Mouse (Mus musculus): ENCODE measurements around the gene Mrtfa. TPM values are rescaled to one million over a fixed set of nuclear protein-coding genes. Genes with fewer than 3 reads are reported as not detected.

Mrtfa gene
- total and polyA plus RNA-seq, 2 experiments from 2014 or later: 22.6 to 32.1 TPM

DNA sequence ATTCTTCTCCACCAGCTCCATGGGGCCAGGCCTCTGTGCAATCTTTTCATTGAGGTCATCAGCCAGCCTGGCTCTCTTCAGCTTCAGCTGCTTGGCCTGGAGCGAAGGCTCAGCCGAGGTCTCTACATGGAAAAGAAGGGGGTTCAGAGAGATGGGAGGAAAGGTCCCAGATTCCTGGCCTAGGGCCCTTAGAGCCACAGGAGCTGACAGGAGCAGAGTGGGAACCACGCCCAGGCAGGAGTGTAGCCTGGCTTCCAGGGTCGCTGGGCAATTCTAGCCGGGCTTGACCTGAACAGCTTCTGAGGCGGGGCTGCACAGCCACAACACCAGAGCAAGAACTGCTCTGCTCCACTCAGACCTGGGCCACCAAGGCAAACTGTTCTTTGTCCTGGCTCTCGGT, 168.1 kb downstream of the Mrtfa start:
- no peak for TF ChIP-seq CTCF (IDR thresholded peaks at IDR 0.05; ENCODE audit: low read depth)
- Histone ChIP-seq H3K4me1 (ENCODE audit: insufficient read depth, low read length) (no peaks in the 10 kb centered on the region), H3K4me3 (ENCODE audit: low read length) (no peak overlapping the region), H3K4me2 (ENCODE audit: low read depth, low read length) (no peak overlapping the region), H3K27ac (no peak overlapping the region), H3K9ac (replicated peaks; ENCODE audit: low read length) (no peak overlapping the region), H3K36me3 (ENCODE audit: insufficient read depth, low read length) (peaks cover 29% of the 10 kb centered on the region), H3K27me3 (ENCODE audit: insufficient read depth, low read length) (no peaks in the 10 kb centered on the region), H3K9me3 (ENCODE audit: low read length) (no peaks in the 10 kb centered on the region)
- ATAC-seq: no peak
- WGBS: 93% methylated on average over 7 of the region's 7 CpGs
- no peak for DNase-seq (ENCODE audit: low spot score)

DNA sequence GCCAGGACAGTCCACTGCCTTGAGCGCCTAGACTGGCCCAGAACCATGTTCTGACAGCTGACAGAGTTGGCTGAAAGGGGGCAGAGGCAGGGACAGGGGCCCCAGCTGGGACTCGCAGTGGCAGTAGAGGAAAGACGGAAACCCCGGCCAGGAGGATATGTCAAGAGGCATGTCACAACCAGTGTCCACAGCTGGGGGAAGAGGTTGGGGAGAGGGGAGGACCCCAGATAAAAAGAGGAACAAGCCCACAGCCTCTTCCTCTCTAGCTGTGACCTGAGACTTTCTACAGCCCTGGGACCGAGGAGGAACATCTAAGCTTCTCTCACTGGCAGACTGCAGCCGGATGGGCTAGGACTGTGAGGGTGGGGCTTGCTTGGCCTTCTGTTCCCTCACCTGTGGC, 169.2 kb downstream of the Mrtfa start:
- 86% methylated on average over 6 of the region's 6 CpGs for WGBS
- Histone ChIP-seq H3K36me3 (ENCODE audit: insufficient read depth, low read length) (peaks cover 36% of the 10 kb centered on the region), H3K9me3 (ENCODE audit: low read length) (no peaks in the 10 kb centered on the region), H3K4me2 (ENCODE audit: low read depth, low read length) (no peak overlapping the region), H3K27ac (no peak overlapping the region), H3K9ac (replicated peaks; ENCODE audit: low read length) (no peak overlapping the region), H3K4me3 (ENCODE audit: low read length) (no peak overlapping the region), H3K27me3 (ENCODE audit: insufficient read depth, low read length) (no peaks in the 10 kb centered on the region), H3K4me1 (ENCODE audit: insufficient read depth, low read length) (no peaks in the 10 kb centered on the region)
- no peak for ATAC-seq
- no peak for DNase-seq (ENCODE audit: low spot score)
- no peak for TF ChIP-seq CTCF (IDR thresholded peaks at IDR 0.05; ENCODE audit: low read depth)

DNA sequence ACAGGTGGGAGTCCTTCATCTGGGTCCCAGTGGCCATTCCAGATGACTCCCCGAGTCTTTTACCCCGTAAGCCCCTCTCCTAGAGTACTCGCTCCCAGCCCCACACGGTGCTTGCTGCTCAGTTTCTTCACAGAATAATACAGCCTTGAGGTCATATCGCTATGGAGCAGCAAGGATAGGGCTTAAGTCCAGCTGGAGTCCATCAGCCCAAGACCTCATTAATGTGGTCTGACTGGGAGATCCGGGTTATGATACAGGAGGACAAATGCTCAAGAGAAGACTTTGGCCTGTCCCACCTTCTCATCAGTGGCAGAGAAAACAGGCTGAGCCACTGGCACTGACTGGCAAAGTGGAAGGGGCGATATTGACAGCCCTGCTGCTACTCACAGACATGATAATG, 173.2 kb downstream of the Mrtfa start:
- Histone ChIP-seq H3K9ac (replicated peaks; ENCODE audit: low read length) (no peak overlapping the region), H3K27me3 (ENCODE audit: insufficient read depth, low read length) (no peaks in the 10 kb centered on the region), H3K4me2 (ENCODE audit: low read depth, low read length) (no peak overlapping the region), H3K36me3 (ENCODE audit: insufficient read depth, low read length) (peaks cover 61% of the 10 kb centered on the region), H3K9me3 (ENCODE audit: low read length) (no peaks in the 10 kb centered on the region), H3K27ac (no peak overlapping the region), H3K4me1 (ENCODE audit: insufficient read depth, low read length) (no peaks in the 10 kb centered on the region), H3K4me3 (ENCODE audit: low read length) (no peak overlapping the region)
- DNase-seq (ENCODE audit: low spot score) (no peak), ATAC-seq (no peak)
- WGBS: 89% methylated on average over 7 of the region's 7 CpGs
- no peak for TF ChIP-seq CTCF (IDR thresholded peaks at IDR 0.05; ENCODE audit: low read depth)

DNA sequence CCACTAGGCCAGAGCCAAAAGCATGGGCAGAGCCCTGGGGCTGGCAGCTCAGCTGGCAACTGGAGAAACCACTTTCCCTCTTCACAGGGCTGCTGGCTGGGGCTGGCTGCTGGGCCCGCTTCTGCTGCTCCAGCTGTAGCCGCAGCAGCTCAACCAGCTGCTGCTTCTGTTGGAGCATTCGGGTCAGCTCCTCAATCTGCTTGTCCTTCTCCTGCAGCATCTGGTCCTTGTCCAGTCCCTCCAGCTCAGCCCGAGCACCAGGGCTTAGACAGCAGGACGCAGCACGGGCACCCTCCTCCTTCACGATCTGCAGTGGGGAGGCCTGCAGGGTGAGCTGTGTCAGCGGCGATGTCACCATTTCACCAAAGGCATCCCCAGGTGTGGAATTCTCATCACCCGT, 174.1 kb downstream of the Mrtfa start:
- ATAC-seq (no peak), DNase-seq (ENCODE audit: low spot score) (no peak)
- Histone ChIP-seq H3K27ac (no peak overlapping the region), H3K4me3 (ENCODE audit: low read length) (no peak overlapping the region), H3K9me3 (ENCODE audit: low read length) (no peaks in the 10 kb centered on the region), H3K4me2 (ENCODE audit: low read depth, low read length) (no peak overlapping the region), H3K9ac (replicated peaks; ENCODE audit: low read length) (no peak overlapping the region), H3K27me3 (ENCODE audit: insufficient read depth, low read length) (no peaks in the 10 kb centered on the region), H3K4me1 (ENCODE audit: insufficient read depth, low read length) (no peaks in the 10 kb centered on the region), H3K36me3 (ENCODE audit: insufficient read depth, low read length) (peaks cover 61% of the 10 kb centered on the region)
- TF ChIP-seq CTCF (IDR thresholded peaks at IDR 0.05; ENCODE audit: low read depth): no peak
- 87% methylated on average over 10 of the region's 10 CpGs for WGBS

DNA sequence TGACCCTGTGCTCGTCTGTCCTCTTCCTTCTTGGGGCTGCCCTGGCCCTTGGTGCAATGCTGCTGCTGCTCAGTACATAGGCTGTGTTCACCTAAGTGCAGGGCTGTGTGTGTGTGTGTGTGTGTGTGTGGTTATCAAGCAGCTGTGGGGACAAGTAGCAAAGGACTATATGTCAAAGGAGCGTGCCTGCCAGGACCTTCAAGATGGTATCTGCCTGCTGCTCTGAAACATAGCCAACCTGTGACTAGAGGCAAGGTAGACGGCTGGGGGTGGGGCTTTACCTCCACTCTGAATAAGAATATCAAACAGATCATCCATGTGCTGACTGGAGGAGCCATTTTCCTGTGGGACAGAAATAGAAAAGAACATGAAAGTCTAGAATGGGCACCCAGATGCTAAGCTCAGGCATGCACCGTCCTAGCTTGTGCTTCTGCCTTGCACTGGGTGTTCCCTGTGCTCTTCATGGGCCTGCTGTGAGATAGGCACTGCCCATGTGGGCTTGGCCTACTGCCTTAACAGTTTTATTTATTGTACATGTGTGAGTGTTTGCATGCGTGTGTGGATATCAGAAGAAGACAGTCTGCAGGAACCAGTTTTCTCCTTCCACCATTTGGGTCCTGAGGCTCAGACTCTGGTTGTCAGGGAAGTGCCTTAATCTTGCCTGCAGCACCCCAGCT, 175.4 kb downstream of the Mrtfa start:
- ATAC-seq (no peak), DNase-seq (ENCODE audit: low spot score) (no peak)
- TF ChIP-seq CTCF (IDR thresholded peaks at IDR 0.05; ENCODE audit: low read depth): no peak
- no peaks in the 10 kb centered on the region for H3K27me3 ChIP-seq (ENCODE audit: insufficient read depth, low read length)
- no peak overlapping the region for H3K9ac ChIP-seq (replicated peaks; ENCODE audit: low read length)
- H3K27ac ChIP-seq: no peak overlapping the region
- H3K36me3 ChIP-seq (ENCODE audit: insufficient read depth, low read length): peaks cover 66% of the 10 kb centered on the region
- H3K4me1 ChIP-seq (ENCODE audit: insufficient read depth, low read length): no peaks in the 10 kb centered on the region
- WGBS: 86% methylated on average over 5 of the region's 5 CpGs
- H3K4me2 ChIP-seq (ENCODE audit: low read depth, low read length): no peak overlapping the region
- no peaks in the 10 kb centered on the region for H3K9me3 ChIP-seq (ENCODE audit: low read length)
- H3K4me3 ChIP-seq (ENCODE audit: low read length): no peak overlapping the region

DNA sequence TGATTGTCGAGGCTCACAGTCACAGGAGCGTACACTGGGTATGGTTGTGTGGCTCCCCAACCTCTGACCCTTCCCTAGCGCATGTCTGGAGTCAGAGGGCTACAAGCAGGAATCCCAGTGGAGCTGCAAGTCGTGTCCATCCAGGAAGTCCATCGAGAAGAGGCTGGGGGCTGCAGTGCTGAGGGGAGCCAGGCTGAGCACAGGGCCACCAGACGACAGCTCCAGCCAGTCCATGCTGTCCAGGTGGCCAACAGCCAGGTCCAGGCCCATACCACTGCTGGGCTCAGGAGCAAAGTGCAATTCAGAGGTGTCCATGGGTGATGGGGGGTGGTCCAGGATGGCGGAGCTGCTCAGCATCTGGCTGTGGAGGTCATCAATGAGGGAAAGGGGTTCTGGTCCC, 177.4 kb downstream of the Mrtfa start:
- Histone ChIP-seq H3K4me2 (ENCODE audit: low read depth, low read length) (no peak overlapping the region), H3K27ac (no peak overlapping the region), H3K9ac (replicated peaks; ENCODE audit: low read length) (no peak overlapping the region), H3K36me3 (ENCODE audit: insufficient read depth, low read length) (peaks cover 65% of the 10 kb centered on the region), H3K27me3 (ENCODE audit: insufficient read depth, low read length) (no peaks in the 10 kb centered on the region), H3K4me3 (ENCODE audit: low read length) (no peak overlapping the region), H3K9me3 (ENCODE audit: low read length) (no peaks in the 10 kb centered on the region), H3K4me1 (ENCODE audit: insufficient read depth, low read length) (no peaks in the 10 kb centered on the region; the same call in 1 of the 2 replicates)
- 82% methylated on average over 7 of the region's 7 CpGs for WGBS
- no peak for TF ChIP-seq CTCF (IDR thresholded peaks at IDR 0.05; ENCODE audit: low read depth)
- ATAC-seq: no peak
- DNase-seq (ENCODE audit: low spot score): no peak

DNA sequence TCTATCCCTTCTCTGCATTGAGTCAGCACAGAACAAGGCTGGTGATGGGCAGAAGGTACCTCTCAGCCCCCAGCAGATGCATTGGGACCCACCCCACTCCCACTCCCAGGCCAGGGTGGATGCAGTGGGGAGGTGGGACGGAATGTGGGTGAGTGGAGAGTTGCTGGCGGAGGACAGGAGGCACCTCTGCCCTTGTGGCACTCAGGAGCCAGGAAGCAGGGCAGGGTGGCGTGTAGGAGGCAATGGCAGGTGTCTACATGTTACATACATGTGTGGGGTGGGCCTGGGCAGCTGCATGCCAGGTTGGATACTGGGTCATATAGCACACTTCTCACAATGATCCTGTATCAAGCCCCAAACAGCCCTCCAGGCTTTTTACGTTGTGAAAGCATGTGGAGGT, 178.2 kb downstream of the Mrtfa start:
- 94% methylated on average over 4 of the region's 4 CpGs for WGBS
- H3K9me3 ChIP-seq (ENCODE audit: low read length): no peaks in the 10 kb centered on the region
- no peak for TF ChIP-seq CTCF (IDR thresholded peaks at IDR 0.05; ENCODE audit: low read depth)
- peaks cover 56% of the 10 kb centered on the region for H3K36me3 ChIP-seq (ENCODE audit: insufficient read depth, low read length)
- H3K4me1 ChIP-seq (ENCODE audit: insufficient read depth, low read length): no peaks in the 10 kb centered on the region; the same call in 1 of the 2 replicates
- H3K4me2 ChIP-seq (ENCODE audit: low read depth, low read length): no peak overlapping the region
- DNase-seq (ENCODE audit: low spot score) (no peak), ATAC-seq (no peak)
- no peak overlapping the region for H3K9ac ChIP-seq (replicated peaks; ENCODE audit: low read length)
- no peaks in the 10 kb centered on the region for H3K27me3 ChIP-seq (ENCODE audit: insufficient read depth, low read length)
- H3K4me3 ChIP-seq (ENCODE audit: low read length): no peak overlapping the region
- no peak overlapping the region for H3K27ac ChIP-seq

Data from hindbrain, postnatal 0 days (tissue).